Mouse (Mus musculus) lung, adult 2 months (tissue): ENCODE results near the gene Kctd2. TPM values are rescaled to one million over a fixed set of nuclear protein-coding genes. Genes with fewer than 3 reads are reported as not detected.
"Not testable (repeated sequence)": the region's sequence is repeated elsewhere in the genome, so short reads cannot be mapped to it uniquely, and the experiment has no call there.

Experiments used
- DNase-seq: peaks from one replicate; pipeline ENCODE4 v3.0.0; 2022
- H3K4me1 ChIP-seq: fragments of 200-500 bp; 2 replicates; pipeline ENCODE4 v1.6.1; 2011; ENCODE audit warnings: low read length; ENCODE audit not compliant: control insufficient read depth, insufficient read depth
- H3K4me3 ChIP-seq: fragments of 200-500 bp; replicated peaks from 2 replicates; pipeline ENCODE3; 2011; ENCODE audit warnings: low read depth, mild to moderate bottlenecking, control low read depth, low read length; ENCODE audit errors: extremely low read depth
- CTCF ChIP-seq: fragments of 200-500 bp; IDR thresholded peaks from 2 replicates; pipeline ENCODE4 v1.5.1; 2011; ENCODE audit warnings: mild to moderate bottlenecking, low read length, control low read depth; ENCODE audit not compliant: insufficient read depth
- POLR2A ChIP-seq: fragments of 200-500 bp; IDR thresholded peaks from 2 replicates; pipeline ENCODE4 v1.6.1; 2011; ENCODE audit warnings: low read depth, mild to moderate bottlenecking, control low read depth, low read length, borderline replicate concordance; ENCODE audit errors: extremely low read depth
- WGBS: fragments of 180-500 bp; shearing (Covaris S2); methylation state at CpG from one replicate; pipeline ENCODE4 v1.1.7; 2018; 5-methylcytosine and 5-hydroxymethylcytosine counted together
- polyA plus RNA-seq: library from polyadenylated mRNA; depleted of rRNA; stranded (reverse); fragments of >200 nt; gene quantifications from 2 replicates; pipeline ENCODE4 v1.2.3, GENCODE M21; 2012; rRNA removed

Kctd2 gene
- polyA plus RNA-seq, 1 experiment: 36.6 TPM

DNA sequence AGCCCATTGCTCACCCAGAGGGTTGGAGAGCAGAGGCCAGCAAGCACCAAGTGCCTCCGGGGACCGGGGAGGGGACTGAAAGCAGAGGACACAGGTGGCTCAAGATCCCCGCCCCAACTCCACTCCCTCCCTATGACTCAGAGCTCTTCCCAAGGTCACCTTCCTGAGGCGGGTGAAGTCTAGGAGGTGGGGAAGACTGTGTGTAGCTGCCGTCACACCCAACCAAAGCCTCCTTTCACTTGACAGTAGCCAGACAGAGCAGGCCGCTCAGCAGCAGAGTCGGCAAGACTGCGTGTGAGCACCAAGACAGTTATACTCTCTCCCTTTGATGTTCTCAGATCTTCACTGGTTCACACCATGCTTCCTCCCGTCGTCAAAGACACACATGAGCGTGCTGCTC, 43.5 kb downstream of the Kctd2 start:
- Histone ChIP-seq H3K4me1 (no peaks in the 10 kb centered on the region), H3K4me3 (no peak overlapping the region)
- TF ChIP-seq POLR2A (no peak), CTCF (no peak)
- no peak for DNase-seq
- 62% methylated on average over 11 of the region's 11 CpGs for WGBS

DNA sequence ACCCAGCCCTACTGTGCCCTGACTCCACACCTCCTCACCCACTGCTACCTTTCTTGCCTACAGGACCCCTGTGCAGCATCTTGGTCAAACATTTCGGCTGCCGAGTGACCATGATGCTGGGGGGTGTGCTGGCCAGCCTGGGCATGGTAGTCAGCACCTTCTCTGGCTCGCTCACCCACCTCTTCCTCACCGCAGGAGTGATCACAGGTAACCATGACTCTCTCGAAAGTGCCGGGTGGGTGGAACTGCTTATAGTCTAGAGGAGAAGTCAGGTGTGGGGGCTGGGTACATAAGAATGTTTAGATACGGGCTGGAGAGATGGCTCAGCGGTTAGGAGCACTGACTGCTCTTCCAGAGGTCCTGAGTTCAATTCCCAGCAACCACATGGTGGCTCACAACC, 44.9 kb downstream of the Kctd2 start:
- no peak for DNase-seq
- no peak overlapping the region for H3K4me3 ChIP-seq
- WGBS: 79% methylated on average over 8 of the region's 8 CpGs
- no peak for TF ChIP-seq POLR2A
- no peak for TF ChIP-seq CTCF
- no peaks in the 10 kb centered on the region for H3K4me1 ChIP-seq

GRCm38 (mm10) chr11:115467217-115467618, 47.3 kb downstream of the Kctd2 start:
- TF ChIP-seq CTCF: no peak
- no peak for TF ChIP-seq POLR2A
- Histone ChIP-seq H3K4me3 (no peak overlapping the region), H3K4me1 (no peaks in the 10 kb centered on the region)
- DNase-seq: no peak
- 57% methylated on average over 4 of the region's 4 CpGs for WGBS

DNA sequence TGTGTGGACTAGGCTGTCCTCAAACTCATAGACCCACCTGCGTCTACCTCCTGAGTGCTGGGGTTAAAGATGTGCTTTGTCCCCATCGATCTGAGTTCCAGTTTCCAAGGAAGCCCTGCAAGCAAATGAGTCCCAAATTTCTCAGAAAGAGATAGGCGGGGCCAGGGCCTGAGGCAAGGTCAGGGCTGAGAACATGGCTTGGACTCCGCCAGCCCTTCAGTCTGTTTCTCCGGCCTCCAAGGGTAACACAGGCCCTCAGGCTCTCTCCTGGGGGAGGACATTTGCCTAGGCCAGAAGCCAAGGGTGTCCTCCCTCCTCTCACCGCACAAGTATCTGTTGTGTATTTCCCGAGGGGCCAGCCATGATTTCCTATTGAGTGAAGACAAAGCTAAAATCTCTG, 52.3 kb downstream of the Kctd2 start:
- Histone ChIP-seq H3K4me3 (no peak overlapping the region), H3K4me1 (peaks cover 12% of the 10 kb centered on the region)
- TF ChIP-seq CTCF (no peak), POLR2A (no peak)
- 63% methylated on average over 7 of the region's 7 CpGs for WGBS
- DNase-seq: no peak

DNA sequence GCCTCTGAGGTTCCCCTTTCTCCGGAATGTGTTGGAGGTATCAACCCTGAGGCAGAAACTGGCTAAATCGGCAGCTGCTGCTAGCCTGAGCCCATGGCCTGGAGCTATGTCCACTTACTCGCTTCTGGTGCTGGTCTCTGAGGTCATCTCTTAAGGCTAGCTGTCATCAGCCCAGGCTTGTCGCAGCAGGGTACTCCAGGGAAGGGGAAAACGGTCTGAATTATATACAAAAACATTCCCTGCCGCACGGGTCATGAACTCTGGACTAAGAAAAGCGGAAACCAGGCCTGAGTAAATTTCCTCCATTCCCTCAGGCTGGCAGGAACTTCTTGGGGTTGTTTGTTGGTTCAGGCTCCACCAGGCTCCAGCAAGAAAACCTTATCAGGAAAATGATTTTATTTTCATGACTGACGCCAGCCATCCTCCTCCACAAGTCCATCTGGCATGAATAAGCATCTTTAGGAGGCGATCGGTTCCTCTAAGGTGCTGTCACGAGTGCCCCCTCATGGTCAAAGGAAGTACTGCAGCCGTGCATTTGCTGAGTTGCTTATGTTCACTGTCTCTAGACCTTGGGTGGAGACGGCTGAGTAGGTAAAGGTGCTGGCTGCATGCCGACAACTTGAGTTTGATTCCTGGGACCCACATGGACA, 53.8 kb downstream of the Kctd2 start:
- DNase-seq: peak; percentile 94
- no peak overlapping the region for H3K4me3 ChIP-seq
- WGBS: 10% methylated on average over 15 of the region's 15 CpGs
- H3K4me1 ChIP-seq: peaks cover 12% of the 10 kb centered on the region
- TF ChIP-seq POLR2A (peak; percentile 27; the same call in 1 of the 2 replicates), CTCF (peak; percentile 97)

DNA sequence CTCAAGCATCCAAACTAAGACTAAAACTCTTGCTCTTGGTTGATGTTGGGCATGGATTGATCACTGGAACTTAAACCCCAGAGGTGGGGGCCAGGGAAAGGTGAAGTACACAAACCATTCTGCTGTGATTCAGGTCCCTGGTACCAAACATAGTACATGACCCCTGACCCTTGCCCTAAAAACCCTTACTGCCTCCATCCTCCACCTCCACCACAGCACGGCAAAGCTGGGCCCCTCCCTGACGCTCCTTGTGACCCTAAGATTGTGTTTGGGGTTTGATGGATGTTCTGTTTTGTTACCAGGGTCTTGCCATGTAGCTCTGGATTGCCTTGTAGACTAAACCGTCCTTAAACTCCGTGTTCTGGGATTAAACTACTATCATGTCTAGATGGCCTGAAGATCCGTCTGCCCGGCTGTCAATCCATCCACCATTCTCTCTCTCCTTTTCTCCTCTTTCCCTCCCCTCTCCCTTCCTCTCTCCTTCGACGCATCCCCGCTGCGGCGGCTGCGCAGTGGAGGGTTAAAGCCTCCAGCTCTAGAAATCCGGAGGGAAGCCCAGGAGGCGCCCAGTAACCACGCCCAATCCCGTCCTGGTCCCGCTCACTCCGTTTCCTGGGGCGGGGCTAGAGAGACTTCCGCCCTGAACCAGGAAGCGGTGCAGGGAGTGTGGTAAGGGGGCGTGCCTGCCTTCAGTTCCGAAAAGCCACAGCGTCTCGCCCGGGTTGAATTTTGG, 55.3 kb downstream of the Kctd2 start, which contains the start of gene Armc7:
Gene Armc7 (plus strand): TSS at position 643 of the 733 bp plus-strand sequence.
- 1% methylated on average over 26 of the region's 26 CpGs for WGBS
- peaks cover 12% of the 10 kb centered on the region for H3K4me1 ChIP-seq
- peak; percentile 94 for DNase-seq
- TF ChIP-seq POLR2A (peak; percentile 59; the same call in 1 of the 2 replicates), CTCF (no peak)
- H3K4me3 ChIP-seq: peak within 1 kb of the TSS; percentile 98

DNA sequence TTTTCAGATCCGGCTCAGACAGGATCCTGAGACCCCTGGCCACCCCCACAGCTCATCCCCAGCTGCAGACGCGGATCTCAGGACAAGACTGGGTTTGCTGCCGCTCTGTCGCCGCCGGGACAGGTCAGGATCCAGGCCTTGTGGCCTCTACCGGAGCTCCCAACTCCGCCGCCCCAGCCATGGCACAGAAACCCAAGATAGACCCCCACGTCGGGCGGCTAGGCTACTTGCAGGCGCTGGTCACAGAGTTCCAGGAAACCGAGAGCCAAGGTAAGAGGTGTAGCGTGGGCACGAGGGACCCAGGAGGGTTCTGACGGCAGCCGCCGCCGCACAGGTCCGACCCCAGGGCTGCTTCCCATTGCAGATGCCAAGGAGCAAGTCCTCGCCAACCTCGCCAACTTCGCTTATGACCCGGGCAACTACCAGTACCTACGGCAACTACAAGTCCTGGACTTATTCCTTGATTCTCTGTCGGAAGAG, 55.9 kb downstream of the Kctd2 start:
- WGBS: 2% methylated on average over 28 of the region's 28 CpGs
- peak overlapping the region; percentile 98 for H3K4me3 ChIP-seq
- H3K4me1 ChIP-seq: peaks cover 12% of the 10 kb centered on the region
- DNase-seq: no peak
- TF ChIP-seq CTCF (no peak), POLR2A (no peak)

- not testable (repeated sequence) for H3K4me3 ChIP-seq, DNase-seq
- peaks cover 12% of the 10 kb centered on the region for H3K4me1 ChIP-seq
- WGBS: 74% methylated on average over 4 of the region's 4 CpGs
These were observed 56.7 kb downstream of the Kctd2 start for GRCm38 (mm10) chr11:115476630-115477029.

DNA sequence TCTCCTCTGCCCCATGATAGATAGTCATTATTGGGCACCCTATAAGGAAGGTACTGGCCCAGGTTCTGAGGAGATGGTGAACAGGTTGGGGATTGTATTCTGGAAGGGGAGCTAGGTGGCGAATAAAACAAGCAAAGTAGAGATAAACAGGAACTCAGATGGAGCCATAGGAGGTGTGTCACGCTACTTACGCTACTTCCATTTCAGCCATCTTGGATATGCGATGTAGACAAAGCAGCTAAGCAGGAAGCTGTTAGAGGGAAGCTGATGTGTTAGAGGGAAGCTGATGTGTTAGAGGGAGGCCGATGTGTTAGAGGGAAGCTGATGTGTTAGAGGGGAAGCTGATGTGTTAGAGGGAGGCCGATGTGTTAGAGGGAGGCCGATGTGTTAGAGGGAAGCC, 57.5 kb downstream of the Kctd2 start:
- peaks cover 12% of the 10 kb centered on the region for H3K4me1 ChIP-seq
- WGBS: 59% methylated on average over 7 of the region's 7 CpGs
- not testable (repeated sequence) for H3K4me3 ChIP-seq, DNase-seq

GRCm38 (mm10) chr11:115478296-115478938, 58.5 kb downstream of the Kctd2 start:
- no peak for TF ChIP-seq POLR2A
- no peak for TF ChIP-seq CTCF
- no peak for DNase-seq
- WGBS: 76% methylated on average over 9 of the region's 9 CpGs
- Histone ChIP-seq H3K4me1 (peaks cover 9% of the 10 kb centered on the region), H3K4me3 (no peak overlapping the region)

Other genes with a start within 250 kb of the Kctd2 start
- 19.1 and 21.6 TPM in 2 replicates for gene Tmem104, start 232.6 kb upstream of the Kctd2 start, polyA plus RNA-seq
- gene Nat9, start 232.3 kb upstream of the Kctd2 start, polyA plus RNA-seq: 18.8 and 26.4 TPM in 2 replicates
- 4.8 and 6.5 TPM in 2 replicates for gene Grin2c, start 152.9 kb upstream of the Kctd2 start, polyA plus RNA-seq
- 11.1 and 13.0 TPM in 2 replicates for gene Fdxr, start 143.1 kb upstream of the Kctd2 start, polyA plus RNA-seq
- 2.8 and 3.8 TPM in 2 replicates for gene Fads6, start 122.5 kb upstream of the Kctd2 start, polyA plus RNA-seq
- gene Otop2, start 113.0 kb upstream of the Kctd2 start, polyA plus RNA-seq: 8.3 TPM in 1 of 2 replicates, not detected in the other
- gene Ush1g, start 98.1 kb upstream of the Kctd2 start, polyA plus RNA-seq: 0.11 and 0.17 TPM in 2 replicates
- 0.05 and 7.8 TPM in 2 replicates for gene Otop3, start 85.4 kb upstream of the Kctd2 start, polyA plus RNA-seq
- gene Hid1, start 52.4 kb upstream of the Kctd2 start, polyA plus RNA-seq: 43.3 and 45.0 TPM in 2 replicates
- gene Cdr2l, start 38.2 kb upstream of the Kctd2 start, polyA plus RNA-seq: 29.1 and 33.8 TPM in 2 replicates
- 52.3 and 80.8 TPM in 2 replicates for gene Mrpl58, start 16.4 kb upstream of the Kctd2 start, polyA plus RNA-seq
- 52.4 and 108 TPM in 2 replicates for gene Atp5h, start 166 bp upstream of the Kctd2 start, polyA plus RNA-seq
- gene Trim80, start 20.4 kb downstream of the Kctd2 start, polyA plus RNA-seq: 0.07 and 0.13 TPM in 2 replicates
- gene Slc16a5, start 42.3 kb downstream of the Kctd2 start, polyA plus RNA-seq: 0.80 and 0.95 TPM in 2 replicates
- gene Armc7, start 55.5 kb downstream of the Kctd2 start, polyA plus RNA-seq: 11.6 and 12.0 TPM in 2 replicates
- 47.1 and 54.9 TPM in 2 replicates for gene Nt5c, start 71.7 kb downstream of the Kctd2 start, polyA plus RNA-seq
- 114 and 147 TPM in 2 replicates for gene Jpt1, start 94.3 kb downstream of the Kctd2 start, polyA plus RNA-seq
- gene Sumo2, start 116.1 kb downstream of the Kctd2 start, polyA plus RNA-seq: 43.5 and 67.9 TPM in 2 replicates
- 32.8 and 41.8 TPM in 2 replicates for gene Nup85, start 144.3 kb downstream of the Kctd2 start, polyA plus RNA-seq
- gene Mrps7, start 183.8 kb downstream of the Kctd2 start, polyA plus RNA-seq: 13.0 and 15.8 TPM in 2 replicates
- 28.9 and 40.4 TPM in 2 replicates for gene Gga3, start 183.9 kb downstream of the Kctd2 start, polyA plus RNA-seq
- gene Mif4gd, start 192.8 kb downstream of the Kctd2 start, polyA plus RNA-seq: 82.0 and 108 TPM in 2 replicates
- 38.4 and 45.9 TPM in 2 replicates for gene Slc25a19, start 208.2 kb downstream of the Kctd2 start, polyA plus RNA-seq